Mouse (Mus musculus): ENCODE measurements around the gene 4930455H04Rik. TPM values are rescaled to one million over a fixed set of nuclear protein-coding genes. Genes with fewer than 3 reads are reported as not detected.

The 4930455H04Rik gene
- polyA plus RNA-seq, 1 experiment: not detected

DNA sequence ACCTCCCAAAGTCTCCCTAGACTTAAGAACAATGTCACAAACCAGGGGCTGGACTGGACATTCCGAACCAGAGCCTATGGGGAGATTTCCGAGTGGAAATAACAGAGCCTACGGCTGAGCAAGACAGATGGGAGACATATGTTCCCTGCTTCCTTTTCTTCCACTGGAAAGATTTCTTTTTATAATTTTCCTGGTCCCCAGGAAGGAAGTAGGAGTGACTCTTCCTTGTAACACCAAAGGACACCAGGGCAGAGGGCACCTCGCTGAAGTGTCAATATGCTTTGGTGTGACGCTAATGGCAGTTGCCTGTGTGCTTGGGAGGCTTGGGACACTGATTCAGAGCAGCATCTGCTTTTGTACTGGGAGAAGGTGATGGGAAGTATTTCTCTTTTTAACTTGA is 56.5 kb downstream of the 4930455H04Rik start:
- no peak overlapping the region for H3K4me3 ChIP-seq (ENCODE audit: extremely low read depth, insufficient read depth, insufficient read length)
- H3K36me3 ChIP-seq (ENCODE audit: control insufficient read depth, insufficient read depth, low read length): no peaks in the 10 kb centered on the region
- no peaks in the 10 kb centered on the region for H3K4me1 ChIP-seq (ENCODE audit: control insufficient read depth, insufficient read depth, insufficient read length)
- 89% methylated on average over 5 of the region's 5 CpGs for WGBS
- no peaks in the 10 kb centered on the region for H3K27me3 ChIP-seq (ENCODE audit: control insufficient read depth, insufficient read depth, low read length)
- TF ChIP-seq POLR2A (IDR thresholded peaks at IDR 0.05; ENCODE audit: low read depth, low read length): no peak
- H3K27ac ChIP-seq (ENCODE audit: insufficient read depth, low read length): no peak overlapping the region
- DNase-seq (ENCODE audit: low read depth in 1 of 2, low spot score in 2 of 2): no peak

DNA sequence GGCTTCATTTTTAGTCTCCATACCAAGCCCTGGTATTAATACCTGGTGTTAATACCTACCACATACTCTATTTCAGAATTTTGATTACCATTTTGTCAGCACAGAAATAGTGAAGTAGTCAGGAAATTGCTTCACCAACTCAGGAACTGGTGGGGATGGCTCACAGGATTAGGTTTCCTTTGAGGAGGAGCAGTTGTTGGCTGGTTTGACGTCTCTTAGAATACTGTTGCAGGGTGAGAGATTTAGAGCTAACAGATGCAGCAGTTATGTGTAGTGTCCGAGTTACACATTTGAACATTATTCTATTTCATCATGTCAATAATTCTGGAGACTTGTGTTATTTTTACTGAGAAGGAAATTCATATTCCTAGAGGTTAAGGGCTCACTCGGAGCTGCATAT is 57.4 kb downstream of the 4930455H04Rik start:
- H3K4me1 ChIP-seq (ENCODE audit: control insufficient read depth, insufficient read depth, insufficient read length): no peaks in the 10 kb centered on the region
- no peaks in the 10 kb centered on the region for H3K36me3 ChIP-seq (ENCODE audit: control insufficient read depth, insufficient read depth, low read length)
- no peak for DNase-seq (ENCODE audit: low read depth in 1 of 2, low spot score in 2 of 2)
- H3K27ac ChIP-seq (ENCODE audit: insufficient read depth, low read length): no peak overlapping the region
- H3K4me3 ChIP-seq (ENCODE audit: extremely low read depth, insufficient read depth, insufficient read length): no peak overlapping the region
- TF ChIP-seq POLR2A (IDR thresholded peaks at IDR 0.05; ENCODE audit: low read depth, low read length): no peak
- TF ChIP-seq CTCF (IDR thresholded peaks at IDR 0.05; ENCODE audit: extremely low read depth, insufficient read depth, insufficient read length, insufficient replicate concordance): no peak
- WGBS: 48% methylated on average over 3 of the region's 3 CpGs
- no peaks in the 10 kb centered on the region for H3K27me3 ChIP-seq (ENCODE audit: control insufficient read depth, insufficient read depth, low read length)

Other genes with a start within 250 kb of the 4930455H04Rik start
- gene Agl, start 160.1 kb upstream of the 4930455H04Rik start, polyA plus RNA-seq (2012; rRNA removed): 2.4 and 2.5 TPM in 2 replicates
- gene Frrs1, start 108.8 kb upstream of the 4930455H04Rik start, polyA plus RNA-seq (2012; rRNA removed): 10.6 and 11.5 TPM in 2 replicates
- gene Palmd, start 720 bp downstream of the 4930455H04Rik start, polyA plus RNA-seq (2012; rRNA removed): 0.15 and 0.21 TPM in 2 replicates

Data from spleen, adult 2 months (tissue).